Mouse (Mus musculus) testis, adult 2 months (tissue): Measurements from ENCODE around the gene Rnf148. TPM values are rescaled to one million over a fixed set of nuclear protein-coding genes. Genes with fewer than 3 reads are reported as not detected.

Experiments
- H3K27ac ChIP-seq: fragments of 200-500 bp; 2 replicates; pipeline ENCODE4 v1.5.1; 2012; ENCODE audit warnings: low read depth, low read length; ENCODE audit not compliant: control insufficient read depth, insufficient read depth
- H3K27me3 ChIP-seq: fragments of 200-500 bp; 2 replicates; pipeline ENCODE4 v1.6.1; 2012; ENCODE audit warnings: mild to moderate bottlenecking, low read length, moderate library complexity; ENCODE audit not compliant: control insufficient read depth, insufficient read depth
- H3K36me3 ChIP-seq: fragments of 200-500 bp; 2 replicates; pipeline ENCODE4 v1.6.1; 2012; ENCODE audit warnings: mild to moderate bottlenecking, low read length; ENCODE audit not compliant: control insufficient read depth, insufficient read depth
- H3K4me1 ChIP-seq: fragments of 200-500 bp; 2 replicates; pipeline ENCODE4 v1.6.1; 2012; ENCODE audit warnings: low read length; ENCODE audit not compliant: control insufficient read depth, insufficient read depth
- H3K4me3 ChIP-seq: fragments of 200-500 bp; 2 replicates; pipeline ENCODE4 v1.5.1; 2012; ENCODE audit warnings: low read depth, mild to moderate bottlenecking, low read length, moderate library complexity, mixed read lengths; ENCODE audit not compliant: control insufficient read depth
- CTCF ChIP-seq: fragments of 200-500 bp; IDR thresholded peaks from 2 replicates; pipeline ENCODE4 v1.5.1; 2012; ENCODE audit warnings: low read depth, mild to moderate bottlenecking, inconsistent platforms, low read length, moderate library complexity; ENCODE audit not compliant: control insufficient read depth, insufficient read depth, insufficient replicate concordance
- POLR2A ChIP-seq: fragments of 200-500 bp; IDR thresholded peaks from 2 replicates; pipeline ENCODE4 v1.6.1; 2012; ENCODE audit warnings: low read depth, mild to moderate bottlenecking, inconsistent platforms, low read length, moderate library complexity; ENCODE audit not compliant: control insufficient read depth
- polyA plus RNA-seq: library from polyadenylated mRNA; depleted of rRNA; stranded (reverse); fragments of >200 nt; gene quantifications from 2 replicates; pipeline ENCODE4 v1.2.3, GENCODE M21; 2012; rRNA removed

Gene Rnf148
- 84.3 and 97.4 TPM in 2 replicates for polyA plus RNA-seq

- Histone ChIP-seq H3K36me3 (no peaks in the 10 kb centered on the region), H3K4me1 (no peaks in the 10 kb centered on the region), H3K27me3 (no peaks in the 10 kb centered on the region), H3K4me3 (peak within 1 kb of the TSS; percentile 75), H3K27ac (no peak within 1 kb of the TSS)
- TF ChIP-seq CTCF (no peak), POLR2A (no peak)
These were observed at the start of gene Rnf148 for GRCm38 (mm10) chr6:23655036-23655435. Gene Rnf148 (minus strand): TSS chr6:23655136.

- Histone ChIP-seq H3K36me3 (no peaks in the 10 kb centered on the region), H3K4me3 (no peak overlapping the region), H3K27me3 (no peaks in the 10 kb centered on the region), H3K4me1 (no peaks in the 10 kb centered on the region), H3K27ac (no peak overlapping the region)
- TF ChIP-seq POLR2A (no peak), CTCF (no peak)
These were observed 45.9 kb upstream of the Rnf148 start for GRCm38 (mm10) chr6:23700879-23701278.

- H3K27me3 ChIP-seq: no peaks in the 10 kb centered on the region
- H3K36me3 ChIP-seq: no peaks in the 10 kb centered on the region
- H3K4me1 ChIP-seq: no peaks in the 10 kb centered on the region
- TF ChIP-seq POLR2A: no peak
- no peak overlapping the region for H3K4me3 ChIP-seq
- H3K27ac ChIP-seq: no peak overlapping the region
These were observed 23.2 kb upstream of the Rnf148 start for GRCm38 (mm10) chr6:23678172-23678571.

- TF ChIP-seq POLR2A (no peak), CTCF (no peak)
- H3K36me3 ChIP-seq: no peaks in the 10 kb centered on the region
- no peaks in the 10 kb centered on the region for H3K4me1 ChIP-seq
- H3K4me3 ChIP-seq: peak within 1 kb of the TSS; percentile 53
- no peaks in the 10 kb centered on the region for H3K27me3 ChIP-seq
- 0 out of 2 replicates have a peak within 1 kb of the TSS, but pooled peaks have one; percentile 53 for H3K27ac ChIP-seq
These were observed 4.7 kb downstream of the Rnf148 start, which contains the start of gene Rnf133 for GRCm38 (mm10) chr6:23650205-23650604. Gene Rnf133 (minus strand): TSS chr6:23650305.

- Histone ChIP-seq H3K27me3 (no peaks in the 10 kb centered on the region), H3K27ac (no peak overlapping the region), H3K4me1 (no peaks in the 10 kb centered on the region), H3K36me3 (no peaks in the 10 kb centered on the region), H3K4me3 (peak overlapping the region; percentile 53)
- TF ChIP-seq POLR2A: no peak
- no peak for TF ChIP-seq CTCF
These were observed 6.2 kb downstream of the Rnf148 start for GRCm38 (mm10) chr6:23648732-23649131.

- no peaks in the 10 kb centered on the region for H3K27me3 ChIP-seq
- H3K4me1 ChIP-seq: no peaks in the 10 kb centered on the region
- H3K4me3 ChIP-seq: peak overlapping the region; percentile 64
- H3K36me3 ChIP-seq: no peaks in the 10 kb centered on the region
- TF ChIP-seq POLR2A (no peak), CTCF (no peak)
- no peak overlapping the region for H3K27ac ChIP-seq
These were observed 7.2 kb downstream of the Rnf148 start for GRCm38 (mm10) chr6:23647627-23648247.

GRCm38 (mm10) chr6:23637081-23637480 is 17.9 kb downstream of the Rnf148 start:
- Histone ChIP-seq H3K4me3 (no peak overlapping the region), H3K4me1 (no peaks in the 10 kb centered on the region), H3K36me3 (no peaks in the 10 kb centered on the region), H3K27ac (no peak overlapping the region), H3K27me3 (no peaks in the 10 kb centered on the region)
- TF ChIP-seq CTCF (no peak), POLR2A (no peak)
